Mouse (Mus musculus): ENCODE data around the gene Mlycd. TPM values are rescaled to one million over a fixed set of nuclear protein-coding genes. Genes with fewer than 3 reads are reported as not detected.
"Not testable (repeated sequence)": the region's sequence is repeated elsewhere in the genome, so short reads cannot be mapped to it uniquely, and the experiment has no call there.

Mlycd gene
- polyA plus RNA-seq, 1 experiment = 48.2 TPM

DNA sequence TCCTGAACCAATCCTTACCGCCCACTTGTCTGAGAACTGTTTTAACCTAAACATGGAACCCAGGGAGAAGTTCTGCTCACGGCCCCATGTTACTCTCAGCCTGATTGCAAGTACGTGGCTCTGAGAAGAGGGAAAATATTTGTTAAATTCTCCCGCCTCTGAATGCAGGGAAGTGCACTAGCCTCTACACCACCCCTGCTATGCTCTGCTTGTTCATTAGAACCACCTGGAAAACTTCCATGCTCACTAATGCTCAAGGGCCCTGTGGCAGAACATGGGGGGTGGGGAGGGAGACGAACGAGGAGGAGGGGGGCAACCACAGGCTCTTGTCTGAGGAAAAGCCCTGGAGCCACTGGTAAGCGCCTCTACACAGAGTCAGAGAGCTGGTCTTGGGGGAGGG lies 36.5 kb upstream of the Mlycd start:
- H3K4me1 ChIP-seq (ENCODE audit: control insufficient read depth, insufficient read depth, low read length) = no peaks in the 10 kb centered on the region
- H3K36me3 ChIP-seq (ENCODE audit: control insufficient read depth, insufficient read depth, low read length) = no peaks in the 10 kb centered on the region
- H3K27ac ChIP-seq (ENCODE audit: insufficient read depth, low read depth, low read length) = no peak overlapping the region
- no peak for DNase-seq
- no peaks in the 10 kb centered on the region for H3K27me3 ChIP-seq (replicated peaks; ENCODE audit: control insufficient read depth, insufficient read depth, low read length)
- no peak overlapping the region for H3K4me3 ChIP-seq (ENCODE audit: insufficient read depth, low read depth, low read length)
- WGBS = 73% methylated on average over 7 of the region's 7 CpGs
- TF ChIP-seq CTCF (conservative IDR thresholded peaks at IDR 0.05; ENCODE audit: insufficient read depth, insufficient read length, low read depth, low read length) (no peak), POLR2A (IDR thresholded peaks at IDR 0.05; ENCODE audit: low read depth, low read length) (no peak)

GRCm38 (mm10) chr8:119358836-119359235 lies 35.8 kb upstream of the Mlycd start:
- H3K36me3 ChIP-seq (ENCODE audit: control insufficient read depth, insufficient read depth, low read length) = no peaks in the 10 kb centered on the region
- peak; percentile 52 for DNase-seq
- no peak for TF ChIP-seq POLR2A (IDR thresholded peaks at IDR 0.05; ENCODE audit: low read depth, low read length)
- TF ChIP-seq CTCF (conservative IDR thresholded peaks at IDR 0.05; ENCODE audit: insufficient read depth, insufficient read length, low read depth, low read length) = peak; percentile 75

DNA sequence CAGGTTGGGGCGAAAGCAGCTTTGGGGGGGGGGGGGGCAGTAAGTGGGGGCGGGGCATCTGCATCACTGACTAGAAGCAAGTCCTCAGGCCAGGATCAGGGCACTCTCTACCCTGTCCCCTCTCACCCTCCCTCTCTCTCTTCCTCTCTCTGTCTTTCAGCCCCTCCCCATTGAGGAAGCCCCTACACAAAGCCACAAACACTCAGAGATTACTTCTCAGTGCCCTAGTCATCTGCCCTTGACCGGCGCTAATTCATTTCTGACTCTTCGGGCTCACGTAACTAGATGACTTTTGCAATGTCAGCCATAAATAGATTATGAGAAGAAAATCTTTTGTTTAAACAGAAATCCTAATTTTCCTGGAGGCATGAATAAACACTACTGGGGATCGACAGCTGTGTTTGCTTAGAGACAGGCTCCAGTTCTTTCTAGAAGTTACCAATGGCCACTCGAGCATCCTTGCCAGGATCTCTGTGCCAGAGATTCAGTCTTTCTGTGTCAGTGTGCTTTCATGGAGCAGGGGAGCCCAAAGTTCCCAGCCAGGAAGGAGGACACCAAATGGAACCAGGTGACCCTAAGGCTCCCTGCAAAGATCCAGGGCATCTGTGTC lies 33.9 kb upstream of the Mlycd start:
- Histone ChIP-seq H3K4me3 (ENCODE audit: insufficient read depth, low read depth, low read length) (no peak overlapping the region), H3K4me1 (ENCODE audit: control insufficient read depth, insufficient read depth, low read length) (no peaks in the 10 kb centered on the region), H3K27me3 (replicated peaks; ENCODE audit: control insufficient read depth, insufficient read depth, low read length) (no peaks in the 10 kb centered on the region), H3K27ac (ENCODE audit: insufficient read depth, low read depth, low read length) (no peak overlapping the region), H3K36me3 (ENCODE audit: control insufficient read depth, insufficient read depth, low read length) (no peaks in the 10 kb centered on the region)
- no peak for DNase-seq
- WGBS = 60% methylated on average over 8 of the region's 8 CpGs
- no peak for TF ChIP-seq POLR2A (IDR thresholded peaks at IDR 0.05; ENCODE audit: low read depth, low read length)
- no peak for TF ChIP-seq CTCF (conservative IDR thresholded peaks at IDR 0.05; ENCODE audit: insufficient read depth, insufficient read length, low read depth, low read length)

More at GRCm38 (mm10) chr8:119358836-119359235, 35.8 kb upstream of the Mlycd start:
- Histone ChIP-seq H3K4me3 (ENCODE audit: insufficient read depth, low read depth, low read length) (no peak overlapping the region), H3K27ac (ENCODE audit: insufficient read depth, low read depth, low read length) (no peak overlapping the region), H3K27me3 (replicated peaks; ENCODE audit: control insufficient read depth, insufficient read depth, low read length) (no peaks in the 10 kb centered on the region), H3K4me1 (ENCODE audit: control insufficient read depth, insufficient read depth, low read length) (no peaks in the 10 kb centered on the region)
- 44% methylated on average over 14 of the region's 14 CpGs for WGBS

DNA sequence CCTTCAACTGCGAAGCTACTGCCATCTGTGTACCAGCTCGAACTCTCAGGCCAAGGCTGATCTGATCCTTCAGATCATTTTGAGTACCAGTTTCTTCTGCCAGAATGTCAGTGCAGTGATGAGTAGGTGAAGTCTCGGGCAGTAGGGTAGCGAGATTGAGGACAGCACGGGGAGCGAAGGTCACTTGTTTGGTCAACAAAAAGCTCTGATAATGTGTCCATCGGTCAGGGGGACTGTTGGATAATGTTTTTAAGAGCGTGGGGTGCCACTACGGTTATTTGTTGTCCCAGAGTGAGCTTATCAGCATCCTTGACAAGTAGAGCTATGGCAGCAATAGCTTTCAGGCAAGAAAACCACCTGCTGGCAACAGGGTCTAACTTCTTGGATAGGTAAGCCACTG lies 20.0 kb upstream of the Mlycd start:
- not testable (repeated sequence) for H3K4me3 ChIP-seq (ENCODE audit: insufficient read depth, low read depth, low read length); H3K27ac ChIP-seq (ENCODE audit: insufficient read depth, low read depth, low read length); H3K27me3 ChIP-seq (replicated peaks; ENCODE audit: control insufficient read depth, insufficient read depth, low read length); DNase-seq; H3K36me3 ChIP-seq (ENCODE audit: control insufficient read depth, insufficient read depth, low read length); H3K4me1 ChIP-seq (ENCODE audit: control insufficient read depth, insufficient read depth, low read length)
- 89% methylated on average over 9 of the region's 9 CpGs for WGBS

GRCm38 (mm10) chr8:119378476-119378875 lies 16.2 kb upstream of the Mlycd start:
- Histone ChIP-seq H3K4me3 (ENCODE audit: insufficient read depth, low read depth, low read length) (no peak overlapping the region), H3K36me3 (ENCODE audit: control insufficient read depth, insufficient read depth, low read length) (no peaks in the 10 kb centered on the region), H3K27ac (ENCODE audit: insufficient read depth, low read depth, low read length) (no peak overlapping the region), H3K27me3 (replicated peaks; ENCODE audit: control insufficient read depth, insufficient read depth, low read length) (no peaks in the 10 kb centered on the region), H3K4me1 (ENCODE audit: control insufficient read depth, insufficient read depth, low read length) (no peaks in the 10 kb centered on the region)
- WGBS = 70% methylated on average over 7 of the region's 7 CpGs
- no peak for DNase-seq
- no peak for TF ChIP-seq CTCF (conservative IDR thresholded peaks at IDR 0.05; ENCODE audit: insufficient read depth, insufficient read length, low read depth, low read length)
- no peak for TF ChIP-seq POLR2A (IDR thresholded peaks at IDR 0.05; ENCODE audit: low read depth, low read length)

GRCm38 (mm10) chr8:119380619-119381018 lies 14.1 kb upstream of the Mlycd start:
- TF ChIP-seq CTCF (conservative IDR thresholded peaks at IDR 0.05; ENCODE audit: insufficient read depth, insufficient read length, low read depth, low read length) (peak; percentile 80), POLR2A (IDR thresholded peaks at IDR 0.05; ENCODE audit: low read depth, low read length) (no peak)
- 29% methylated on average over 4 of the region's 4 CpGs for WGBS
- Histone ChIP-seq H3K4me1 (ENCODE audit: control insufficient read depth, insufficient read depth, low read length) (no peaks in the 10 kb centered on the region), H3K36me3 (ENCODE audit: control insufficient read depth, insufficient read depth, low read length) (no peaks in the 10 kb centered on the region), H3K27me3 (replicated peaks; ENCODE audit: control insufficient read depth, insufficient read depth, low read length) (no peaks in the 10 kb centered on the region), H3K27ac (ENCODE audit: insufficient read depth, low read depth, low read length) (no peak overlapping the region), H3K4me3 (ENCODE audit: insufficient read depth, low read depth, low read length) (no peak overlapping the region)
- DNase-seq = peak; percentile 43

GRCm38 (mm10) chr8:119384478-119384877 lies 10.2 kb upstream of the Mlycd start:
- DNase-seq = peak; percentile 78
- H3K4me3 ChIP-seq (ENCODE audit: insufficient read depth, low read depth, low read length) = no peak overlapping the region
- H3K27ac ChIP-seq (ENCODE audit: insufficient read depth, low read depth, low read length) = no peak overlapping the region
- H3K27me3 ChIP-seq (replicated peaks; ENCODE audit: control insufficient read depth, insufficient read depth, low read length) = no peaks in the 10 kb centered on the region
- peak; percentile 45 for TF ChIP-seq CTCF (conservative IDR thresholded peaks at IDR 0.05; ENCODE audit: insufficient read depth, insufficient read length, low read depth, low read length)
- TF ChIP-seq POLR2A (IDR thresholded peaks at IDR 0.05; ENCODE audit: low read depth, low read length) = no peak
- WGBS = 16% methylated on average over 10 of the region's 10 CpGs
- H3K4me1 ChIP-seq (ENCODE audit: control insufficient read depth, insufficient read depth, low read length) = no peaks in the 10 kb centered on the region
- no peaks in the 10 kb centered on the region for H3K36me3 ChIP-seq (ENCODE audit: control insufficient read depth, insufficient read depth, low read length)

Measured in kidney, adult 2 months (tissue).